Mouse (Mus musculus) testis, postnatal 10 days (tissue): ENCODE results near the gene Gm20877.
"Not testable (repeated sequence)": the region's sequence is repeated elsewhere in the genome, so short reads cannot be mapped to it uniquely, and the experiment has no call there.

Experiments
- DNase-seq: peaks from one replicate; pipeline ENCODE4 v3.0.0; 2021; ENCODE audit warnings: low spot score

Gm20877 gene

GRCm38 (mm10) chrY:17093573-17093972 is at the start of gene Gm20877:
Gm20877 (plus strand) TSS chrY:17093873.
- DNase-seq = not testable (repeated sequence)
